Mouse (Mus musculus) adrenal gland, postnatal 0 days (tissue): ENCODE data around the gene Med24. TPM values are rescaled to one million over a fixed set of nuclear protein-coding genes. Genes with fewer than 3 reads are reported as not detected.

Experiments used
- polyA plus RNA-seq: library from polyadenylated mRNA; unstranded; fragments of >200 nt; fragmentation: Nextera tagmentation; extraction: Ambion mirVana; gene quantifications from 2 replicates; pipeline ENCODE4 v1.2.1, GENCODE M21; 2015

Med24 gene
- polyA plus RNA-seq: 18.5 and 26.8 TPM in 2 replicates

DNA sequence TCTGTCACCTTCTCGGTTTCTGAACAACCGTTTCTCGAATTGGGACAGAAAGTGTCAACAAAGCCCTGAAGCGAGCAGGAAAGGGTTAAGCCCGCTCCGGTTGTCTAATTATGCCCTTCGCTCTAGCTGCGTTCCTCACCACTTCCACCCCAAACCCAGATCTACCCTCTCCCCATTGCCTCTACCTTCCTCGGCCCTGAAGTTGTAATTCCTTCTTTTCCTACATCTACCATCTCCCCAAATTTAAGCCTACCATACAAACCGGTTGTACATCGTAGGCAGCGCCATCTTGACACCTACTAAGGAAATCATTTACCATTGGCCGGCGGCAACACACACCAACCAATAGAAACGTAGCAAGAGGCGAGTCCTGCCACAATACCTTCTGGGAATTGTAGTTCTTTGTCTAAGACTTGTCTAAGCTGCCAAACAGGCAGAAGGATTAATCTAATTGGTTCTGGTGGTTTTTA lies at the start of gene Med24:
TSS of gene Med24 (minus strand) at position 317 of the 470 bp plus-strand sequence.

DNA sequence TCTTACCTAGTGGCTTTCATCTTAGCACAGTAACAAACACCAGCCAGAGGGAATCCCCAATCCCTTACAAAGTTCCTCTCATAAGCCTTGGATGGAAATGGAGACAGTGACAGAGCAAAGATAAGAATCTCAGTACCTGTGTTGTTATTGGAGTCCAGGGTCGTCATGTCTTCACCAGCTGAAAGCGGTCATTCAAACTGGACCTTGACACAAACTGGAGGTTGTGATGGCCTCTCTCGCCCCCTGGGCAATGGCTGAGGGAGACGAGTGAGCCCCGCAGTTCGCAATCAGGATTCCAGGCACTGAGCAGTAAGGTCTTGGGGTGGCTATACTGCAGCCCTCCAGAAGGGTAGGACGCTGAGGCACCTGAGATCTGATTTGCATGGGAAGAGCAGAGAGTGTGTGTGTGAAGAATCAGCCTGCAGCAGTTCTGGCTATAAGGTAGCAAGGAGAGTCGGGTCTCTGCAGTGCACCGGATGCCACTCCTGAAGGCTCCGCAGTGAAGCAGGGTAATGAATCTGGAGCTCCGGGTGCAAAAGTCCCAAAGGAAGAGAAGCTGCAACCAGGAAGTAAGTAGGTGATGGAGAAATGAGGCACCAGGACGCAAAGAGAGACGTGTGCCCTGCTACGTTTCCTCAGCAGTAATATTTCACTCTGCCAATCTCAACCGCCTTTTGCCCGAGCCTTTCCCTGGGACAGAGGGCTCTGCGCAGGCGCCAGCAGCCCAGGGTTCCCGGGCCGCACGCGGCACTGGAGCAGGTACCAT lies 45.5 kb upstream of the Med24 start, which contains the start of gene Nr1d1:
TSS of gene Nr1d1 (minus strand) at position 752 of the 766 bp plus-strand sequence.

DNA sequence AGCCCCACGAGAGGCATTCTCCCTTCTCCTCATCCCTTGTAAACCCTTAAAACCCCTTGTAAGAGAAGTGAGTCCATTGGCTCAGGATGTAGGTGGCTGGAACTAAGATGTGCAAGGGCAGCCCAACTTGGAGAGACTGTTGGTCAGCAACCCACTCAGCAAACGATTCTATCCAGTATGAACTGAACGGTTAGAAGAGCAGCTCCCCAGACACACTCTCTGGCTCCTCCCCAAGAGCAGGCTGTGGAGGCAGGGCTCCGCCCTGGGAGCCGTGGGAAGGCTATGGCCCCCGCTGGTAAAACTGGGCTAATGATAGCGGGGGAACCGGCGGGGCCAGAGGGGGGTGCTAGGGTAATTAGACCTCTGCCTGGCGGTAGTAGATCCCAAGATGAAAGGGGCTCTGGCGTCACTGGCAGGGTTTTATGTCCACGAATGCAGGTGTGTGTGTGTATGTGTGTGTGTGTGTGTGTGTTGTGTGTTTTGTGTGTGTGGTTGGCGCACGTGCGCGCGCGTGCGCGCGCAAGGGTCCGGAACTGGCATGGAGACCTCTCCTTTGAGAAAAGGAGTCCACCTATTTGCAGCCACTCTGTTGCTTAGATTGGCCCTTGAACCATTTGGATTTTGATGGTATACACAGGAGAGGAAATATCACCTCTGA lies 11.3 kb upstream of the Med24 start, which contains the start of gene Thra:
TSS of gene Thra (plus strand) at position 246 of the 658 bp plus-strand sequence.

DNA sequence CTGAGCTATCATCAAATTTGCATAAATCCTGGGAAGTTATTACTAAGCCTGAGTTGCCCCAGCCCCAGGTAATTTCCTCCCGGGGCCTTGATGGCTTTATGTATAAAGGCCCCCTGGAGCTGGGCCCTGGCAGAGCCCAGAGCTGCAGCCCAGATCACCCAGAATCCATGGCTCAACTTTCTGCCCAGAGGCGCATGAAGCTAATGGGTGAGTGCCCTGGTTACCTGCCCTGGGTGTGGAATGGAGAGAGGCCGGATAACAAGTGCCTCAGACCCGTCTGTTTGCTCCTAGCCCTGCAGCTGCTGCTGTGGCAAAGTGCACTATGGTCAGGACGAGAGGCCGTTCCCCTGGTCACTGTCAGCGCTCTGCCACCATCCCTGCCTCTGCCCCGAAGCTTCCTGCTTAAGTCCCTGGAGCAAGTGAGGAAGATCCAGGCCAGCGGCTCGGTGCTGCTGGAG lies 28.0 kb downstream of the Med24 start, which contains the start of gene Csf3:
TSS of gene Csf3 (plus strand) at position 51 of the 458 bp plus-strand sequence.

DNA sequence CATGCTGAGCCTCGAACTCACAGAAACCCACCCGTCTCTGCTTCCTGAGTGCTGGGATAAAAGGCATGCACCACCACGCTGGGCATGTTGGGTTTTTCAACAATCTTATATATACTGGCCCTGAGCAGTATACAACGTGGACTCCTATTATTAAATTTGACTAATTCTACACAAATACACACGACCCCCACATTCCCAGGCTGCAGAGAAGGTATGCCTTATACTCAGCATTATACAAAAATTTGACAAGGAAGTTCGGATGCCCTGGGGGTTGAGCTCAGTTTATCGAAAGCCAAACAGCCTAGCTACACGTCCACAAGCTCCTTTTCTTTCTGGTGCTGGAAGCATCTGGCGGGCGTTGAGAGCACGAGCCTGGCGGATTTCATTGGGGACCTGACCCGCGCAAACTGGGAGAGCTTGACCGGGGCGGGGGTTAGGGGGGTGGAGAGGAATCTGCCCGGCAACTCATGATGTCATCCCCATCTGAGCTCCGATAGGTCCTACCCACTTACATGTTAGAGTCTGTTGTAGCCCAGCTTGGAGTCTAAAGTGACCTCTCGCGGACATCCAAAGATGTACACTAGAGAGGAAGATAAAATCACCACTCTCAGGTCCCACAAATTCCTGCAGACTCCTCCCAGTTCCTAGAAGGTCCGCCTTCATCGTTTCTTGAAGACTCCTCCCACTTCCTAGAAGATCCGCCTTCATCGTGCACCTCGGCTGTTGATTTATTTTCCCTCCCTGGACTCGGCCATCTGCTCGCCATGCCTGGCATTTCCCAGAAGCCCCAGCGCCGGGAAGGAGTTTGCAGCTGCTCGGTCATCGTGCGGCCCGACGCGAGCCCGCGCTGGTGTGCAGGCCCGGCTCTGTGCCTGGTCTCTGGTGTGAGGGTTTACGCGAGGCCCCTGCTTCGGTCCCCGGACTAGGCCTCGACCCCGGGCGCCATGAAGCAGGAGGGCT lies 47.2 kb downstream of the Med24 start, which contains the start of gene Psmd3:
TSS of gene Psmd3 (plus strand) at position 769 of the 960 bp plus-strand sequence.

DNA sequence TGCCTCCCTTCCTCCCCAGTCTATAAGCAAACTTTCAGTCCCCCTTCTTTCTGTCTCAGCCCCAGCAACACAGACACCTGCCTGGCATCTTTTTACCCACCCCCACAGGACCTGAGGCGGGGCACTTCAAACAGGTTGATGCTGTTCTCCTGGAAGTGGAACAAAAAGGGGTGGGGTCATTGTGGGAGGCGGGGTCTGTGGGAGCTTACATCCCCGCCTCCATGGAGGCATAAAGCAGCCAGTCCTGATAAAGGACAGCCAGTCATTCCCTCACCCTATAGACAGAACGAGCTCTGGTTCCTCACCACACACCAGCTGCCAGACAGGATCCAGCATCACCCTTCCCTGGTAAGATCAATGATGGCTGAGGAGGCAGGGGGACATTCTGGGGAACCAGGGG lies 65.1 kb downstream of the Med24 start, which contains the start of gene Gsdma:
TSS of gene Gsdma (plus strand) at position 261 of the 400 bp plus-strand sequence.

Other genes starting within 250 kb of the Med24 start
- gene Ikzf3, start 183.4 kb downstream of the Med24 start, polyA plus RNA-seq: 0.21 and 0.30 TPM in 2 replicates
- gene Zpbp2, start 178.3 kb downstream of the Med24 start, polyA plus RNA-seq: 0.66 and 1.1 TPM in 2 replicates
- 55.8 and 86.2 TPM in 2 replicates for gene Ormdl3, start 142.1 kb downstream of the Med24 start, polyA plus RNA-seq
- not detected in 2 replicates for gene Lrrc3c, start 131.1 kb downstream of the Med24 start, polyA plus RNA-seq
- 0.52 and 0.90 TPM in 2 replicates for gene Gm12355, start 103.8 kb downstream of the Med24 start, polyA plus RNA-seq
- not detected in 2 replicates for gene Gsdma3, start 103.1 kb downstream of the Med24 start, polyA plus RNA-seq
- gene Gsdma2, start 82.7 kb downstream of the Med24 start, polyA plus RNA-seq: 0.25 TPM in 1 of 2 replicates, not detected in the other
- 0.14 TPM in 1 of 2 replicates, not detected in the other for gene Gsdma, start 65.1 kb downstream of the Med24 start, polyA plus RNA-seq
- gene Psmd3, start 46.9 kb downstream of the Med24 start, polyA plus RNA-seq: 100 and 141 TPM in 2 replicates
- 0.22 TPM in 1 of 2 replicates, not detected in the other for gene Csf3, start 28.2 kb downstream of the Med24 start, polyA plus RNA-seq
- gene Thra, start 11.2 kb upstream of the Med24 start, polyA plus RNA-seq: 31.4 and 43.5 TPM in 2 replicates
- gene Nr1d1, start 45.9 kb upstream of the Med24 start, polyA plus RNA-seq: 27.2 and 64.4 TPM in 2 replicates
- 17.3 and 19.8 TPM in 2 replicates for gene Msl1, start 66.1 kb upstream of the Med24 start, polyA plus RNA-seq
- gene Casc3, start 75.5 kb upstream of the Med24 start, polyA plus RNA-seq: 21.9 and 22.8 TPM in 2 replicates
- gene Rapgefl1, start 107.3 kb upstream of the Med24 start, polyA plus RNA-seq: 0.41 and 0.91 TPM in 2 replicates
- 1.8 and 2.6 TPM in 2 replicates for gene Wipf2, start 134.2 kb upstream of the Med24 start, polyA plus RNA-seq
- 3.4 and 7.5 TPM in 2 replicates for gene Cdc6, start 178.4 kb upstream of the Med24 start, polyA plus RNA-seq
- gene Rara, start 198.4 kb upstream of the Med24 start, polyA plus RNA-seq: 22.0 and 23.3 TPM in 2 replicates